Mouse (Mus musculus) hematopoietic stem cell, adult 5-6 weeks (primary cell): ENCODE data around the gene Pygo2. TPM values are rescaled to one million over a fixed set of nuclear protein-coding genes. Genes with fewer than 3 reads are reported as not detected.
"Not testable (repeated sequence)": the region's sequence is repeated elsewhere in the genome, so short reads cannot be mapped to it uniquely, and the experiment has no call there.

Source experiments
- ATAC-seq, 2 experiments: fragments of 125-278 bp in 1 of 2; replicated peaks in 1 of 2; 2 replicates each; pipeline ENCODE4 v1.8.0; 2016 to 2017; ENCODE audit warnings: inconsistent platforms in 2 of 2, mild to moderate bottlenecking in 2 of 2, moderate number of reproducible peaks in 2 of 2, low read depth in 1 of 2, moderate TSS enrichment in 1 of 2; ENCODE audit not compliant: low FRiP score in 2 of 2, poor library complexity in 2 of 2, severe bottlenecking in 2 of 2, insufficient read depth in 1 of 2, low TSS enrichment in 1 of 2
- total RNA-seq: library from RNA; stranded (forward); fragments of 172-1452, 232-1000 nt; gene quantifications from 2 replicates; pipeline ENCODE4 v1.2.3, GENCODE M21; 2017

The Pygo2 gene
- total RNA-seq, 1 experiment from 2014 or later = 11.8 TPM

GRCm38 (mm10) chr3:89416158-89416557 is 13.9 kb upstream of the Pygo2 start:
- no peak for ATAC-seq

DNA sequence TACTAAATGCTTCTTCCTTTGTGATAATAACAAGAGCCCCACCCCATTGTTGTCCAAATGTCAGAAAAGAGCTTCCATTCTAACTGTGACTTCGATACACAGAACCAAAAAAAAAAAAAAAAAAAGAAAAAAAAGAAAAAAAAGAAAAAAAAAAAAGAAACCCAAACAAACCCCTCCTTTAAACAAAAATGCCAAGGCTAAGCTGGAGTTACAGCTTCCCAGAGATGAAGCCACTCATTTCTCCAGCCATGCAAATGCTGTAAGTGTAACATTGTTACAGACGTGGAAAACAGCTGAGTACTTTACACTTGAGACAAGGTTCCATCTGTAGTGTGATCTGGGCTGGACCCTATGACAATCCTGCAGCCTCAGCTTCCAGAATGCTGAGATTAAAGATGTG is 12.9 kb upstream of the Pygo2 start:
- ATAC-seq = no peak

DNA sequence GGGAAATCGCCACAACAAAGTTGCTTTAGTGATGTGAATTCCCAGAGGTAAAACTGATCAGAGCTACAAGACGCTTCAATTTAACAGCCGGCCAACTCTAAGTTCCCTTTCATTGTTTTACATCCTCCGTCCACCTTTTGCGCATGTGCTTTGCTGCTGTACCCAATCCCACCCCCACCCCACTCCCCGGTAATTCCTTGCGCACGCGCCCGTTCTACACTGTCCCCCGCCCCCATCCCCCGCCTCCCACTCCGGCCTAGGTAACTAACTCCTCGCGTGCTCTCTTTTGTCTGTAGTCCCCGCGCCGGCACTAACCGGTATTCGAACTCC is 12.2 kb upstream of the Pygo2 start:
- ATAC-seq = 0 out of 4 replicates have a peak, but pooled peaks have one; percentile 1 to 3

- ATAC-seq = peak; percentile 90 to 95
Observed at GRCm38 (mm10) chr3:89418170-89418860, 11.7 kb upstream of the Pygo2 start, which contains the start of the genes Cks1b and Shc1. Gene Cks1b (minus strand): TSS chr3:89418383. Gene Shc1 (plus strand): TSS chr3:89418443.

GRCm38 (mm10) chr3:89418861-89419250 is 11.2 kb upstream of the Pygo2 start:
- no peak for ATAC-seq

DNA sequence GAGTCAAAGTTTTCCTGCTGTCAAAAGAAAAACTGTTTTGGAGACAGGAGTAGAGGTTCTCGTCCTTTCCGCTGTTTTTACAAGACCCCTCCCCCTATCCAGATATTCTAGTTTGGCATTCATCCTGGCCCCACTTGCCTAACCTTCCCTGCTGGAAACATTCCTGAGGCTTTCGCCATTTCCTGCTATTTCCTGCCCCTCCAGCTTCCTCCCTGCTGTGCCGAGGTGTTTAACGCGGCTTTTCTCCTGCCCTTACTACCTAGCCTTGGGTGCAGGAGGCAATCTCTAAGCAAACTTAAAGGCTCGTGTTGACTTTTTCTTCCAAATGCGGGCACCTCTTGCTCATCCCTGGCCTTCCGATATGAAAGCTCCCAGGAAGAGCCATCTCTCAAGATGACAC is 10.4 kb upstream of the Pygo2 start:
- ATAC-seq = no peak

DNA sequence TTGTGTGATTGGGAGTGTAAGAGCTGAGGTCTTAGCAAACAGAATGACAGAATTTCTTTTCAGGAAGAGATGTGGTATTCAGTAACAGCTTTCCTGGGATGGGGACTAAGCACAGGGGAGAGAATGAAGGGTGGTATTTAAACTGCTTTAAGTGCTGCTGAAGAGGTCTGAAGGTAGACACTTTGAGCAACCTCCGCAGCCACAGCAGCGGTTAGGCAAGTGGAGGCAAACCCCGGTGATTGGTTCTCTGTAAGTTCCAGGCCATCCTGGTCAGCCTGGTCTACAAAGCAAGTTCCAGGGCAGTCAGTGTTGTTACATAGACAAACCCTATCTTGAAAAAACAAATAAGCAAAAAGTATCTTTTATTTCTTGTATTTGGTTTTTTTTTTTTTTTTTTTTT is 10.0 kb upstream of the Pygo2 start:
- ATAC-seq = no peak

DNA sequence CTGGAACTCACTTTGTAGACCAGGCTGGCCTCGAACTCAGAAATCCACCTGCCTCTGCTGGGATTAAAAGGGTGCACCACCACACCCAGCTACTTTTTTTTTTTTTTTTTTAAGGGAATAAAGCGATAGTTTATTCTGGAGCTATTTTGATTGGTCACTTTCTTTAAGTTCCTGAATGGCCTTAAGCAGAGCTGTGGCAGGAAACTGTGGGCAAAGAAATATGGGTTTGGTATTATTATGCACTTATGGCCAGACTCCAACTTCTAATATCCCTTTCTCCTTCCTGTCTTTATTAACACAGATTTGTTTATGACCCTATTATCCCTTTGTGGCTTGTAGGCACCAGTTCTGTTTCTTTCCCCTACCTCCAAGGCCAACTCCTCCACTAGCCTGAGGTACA is 9.6 kb upstream of the Pygo2 start:
- no peak for ATAC-seq

- peak; percentile 21 to 29; a peak in 2 of 4 replicates for ATAC-seq
Observed at GRCm38 (mm10) chr3:89421002-89421774, 8.8 kb upstream of the Pygo2 start.

- ATAC-seq = no peak
Observed at GRCm38 (mm10) chr3:89421810-89422473, 8.1 kb upstream of the Pygo2 start.

- ATAC-seq = no peak
Observed at GRCm38 (mm10) chr3:89422556-89423205, 7.3 kb upstream of the Pygo2 start.

GRCm38 (mm10) chr3:89424416-89425140 is 5.4 kb upstream of the Pygo2 start:
- ATAC-seq = no peak

- ATAC-seq = no peak
Observed at GRCm38 (mm10) chr3:89425141-89425525, 4.9 kb upstream of the Pygo2 start.

GRCm38 (mm10) chr3:89425876-89426275 is 4.1 kb upstream of the Pygo2 start:
- ATAC-seq = no peak

DNA sequence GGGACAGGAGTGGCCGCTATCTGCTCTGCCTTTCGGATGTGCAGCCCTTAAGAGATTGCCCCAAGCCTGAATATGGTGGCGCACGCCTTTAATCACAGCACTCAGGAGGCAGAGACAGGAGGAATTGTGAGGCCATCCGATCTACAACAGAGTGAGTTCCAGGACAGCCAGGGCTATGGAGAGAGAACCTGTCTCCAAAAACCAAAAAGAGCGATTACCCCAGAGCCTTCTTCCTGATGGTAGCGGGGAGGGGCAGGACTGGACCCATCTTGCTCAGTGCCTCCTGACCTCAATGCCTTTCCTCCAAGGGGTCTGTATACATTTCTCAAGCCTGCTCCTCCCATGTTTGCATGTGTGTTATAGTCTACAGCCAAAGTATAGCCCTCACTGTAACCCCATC is 993 bp upstream of the Pygo2 start:
- ATAC-seq = not testable (repeated sequence)

DNA sequence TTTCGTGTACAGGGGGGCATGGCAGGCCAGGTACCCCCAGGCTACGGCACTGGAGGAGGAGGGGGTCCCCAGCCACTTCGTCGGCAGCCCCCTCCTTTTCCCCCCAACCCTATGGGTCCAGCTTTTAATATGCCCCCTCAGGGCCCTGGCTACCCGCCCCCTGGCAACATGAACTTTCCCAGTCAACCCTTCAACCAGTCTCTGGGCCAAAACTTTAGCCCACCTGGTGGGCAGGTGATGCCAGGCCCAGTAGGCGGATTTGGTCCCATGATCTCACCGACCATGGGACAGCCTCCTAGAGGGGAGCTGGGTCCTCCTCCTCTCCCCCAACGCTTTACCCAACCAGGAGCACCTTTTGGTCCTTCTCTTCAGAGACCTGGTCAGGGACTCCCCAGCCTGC is 2.6 kb downstream of the Pygo2 start:
- no peak for ATAC-seq

- ATAC-seq = no peak
Observed at GRCm38 (mm10) chr3:89434532-89434931, 4.5 kb downstream of the Pygo2 start.
